Mouse (Mus musculus) CH12F3 (cell line): ENCODE results near the gene Prop1.

Source experiments
- in situ Hi-C: fragments of 300-500 bp; cut with MboI; formaldehyde crosslinking; loops from 2 replicates; pipeline ENCODE4 v1.14.3; 2020; ENCODE audit warnings: low sequenced_read_pairs

The Prop1 gene

DNA sequence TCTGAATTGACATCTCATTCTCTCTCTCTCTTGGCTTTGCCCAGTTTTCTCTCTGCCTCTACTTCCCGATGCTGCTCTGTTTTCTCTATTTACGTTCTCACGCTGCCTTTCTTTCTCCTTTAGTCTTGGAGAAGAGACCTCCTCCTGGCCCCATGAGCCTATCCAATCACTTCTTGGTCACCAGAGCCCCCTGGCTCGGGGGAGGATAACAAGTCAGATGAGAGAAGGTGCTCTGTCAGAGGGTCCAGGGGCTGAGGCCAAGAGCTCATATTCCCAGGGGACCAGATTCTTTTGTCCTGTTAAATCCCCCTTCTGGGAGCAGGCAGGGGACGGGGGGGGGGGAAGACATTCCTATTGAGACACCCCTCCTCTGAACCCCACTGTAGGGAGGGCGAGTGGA lies at the start of gene Prop1:
TSS of gene Prop1 (minus strand) at position 101 of the 400 bp plus-strand sequence.
- in situ Hi-C loops = no loop called here

DNA sequence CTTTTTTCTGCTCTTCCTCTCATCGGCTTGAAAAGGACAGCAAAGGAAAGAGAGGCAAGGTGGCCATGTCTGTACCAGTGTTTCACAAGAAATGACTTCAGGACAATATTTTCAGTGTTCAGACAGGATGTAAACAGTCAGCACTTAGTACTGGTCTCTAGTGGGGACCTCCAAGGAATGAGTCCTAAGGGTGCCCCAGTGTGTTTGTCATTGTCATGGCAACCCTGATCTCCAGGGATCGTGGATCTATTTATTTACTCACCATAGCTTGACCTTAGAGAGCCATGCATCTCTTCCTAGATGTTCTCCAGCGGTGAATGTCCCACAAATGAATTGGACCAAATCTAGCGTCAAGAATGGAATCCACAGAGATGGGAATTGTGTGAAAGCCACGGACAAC lies 49.7 kb upstream of the Prop1 start, which contains the start of gene Olfr51:
TSS of gene Olfr51 (plus strand) at position 301 of the 400 bp plus-strand sequence.
- in situ Hi-C loops = no loop called here

- in situ Hi-C loops = no loop called here
These were observed 28.1 kb upstream of the Prop1 start, which contains the start of gene Olfr1377 for GRCm38 (mm10) chr11:50981667-50982066. Olfr1377 (plus strand) TSS chr11:50981967.

DNA sequence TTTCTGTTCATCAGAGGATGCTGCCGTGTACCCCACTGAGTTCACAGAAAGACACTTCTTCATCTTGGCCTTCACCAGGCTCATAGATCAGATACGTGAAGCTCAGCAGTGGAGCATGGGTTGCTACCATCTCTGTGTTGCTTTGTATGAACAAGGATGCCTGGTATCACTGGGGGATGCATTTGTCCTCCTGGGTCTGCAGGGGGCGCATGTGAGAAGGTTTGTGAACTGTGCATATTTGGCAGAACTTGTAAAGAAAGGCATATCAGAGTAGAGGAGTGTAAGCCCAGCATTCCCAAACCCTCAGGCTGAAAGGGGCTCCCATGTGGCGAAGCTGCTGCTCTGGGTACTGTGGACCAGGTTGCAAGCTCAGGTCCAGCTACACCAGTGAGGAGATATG lies 23.7 kb upstream of the Prop1 start:
- in situ Hi-C loops = no loop called here

GRCm38 (mm10) chr11:50966230-50966629 lies 12.7 kb upstream of the Prop1 start, which contains the start of gene Olfr1378:
Olfr1378 (plus strand) TSS chr11:50966530.
- in situ Hi-C loops = no loop called here

- in situ Hi-C loops = no loop called here
These were observed 11.3 kb upstream of the Prop1 start for GRCm38 (mm10) chr11:50964886-50965285.

DNA sequence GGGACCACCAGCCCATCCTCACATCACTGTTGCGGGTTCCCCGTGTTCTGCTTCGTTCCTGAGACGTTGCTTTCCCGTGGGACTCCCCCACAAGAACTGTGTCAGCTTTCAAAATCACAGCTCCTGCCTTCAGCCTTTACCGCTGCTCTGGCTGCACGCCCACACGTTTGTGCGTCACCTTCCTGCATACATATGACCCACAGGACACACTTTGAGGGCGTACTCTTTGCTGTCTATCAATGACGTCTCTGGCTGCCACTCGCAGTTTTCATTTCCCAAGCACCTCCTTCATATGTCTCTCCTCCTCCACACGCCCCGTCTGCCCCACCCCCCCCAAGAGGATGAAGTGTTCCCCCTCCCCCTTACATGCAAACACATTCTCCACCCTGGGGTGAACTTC lies 1.3 kb downstream of the Prop1 start:
- in situ Hi-C loops = no loop called here

GRCm38 (mm10) chr11:50943506-50943905 lies 10.1 kb downstream of the Prop1 start, which contains the start of gene 4933414I15Rik:
4933414I15Rik (minus strand) TSS chr11:50943765.
- in situ Hi-C loops = no loop called here

DNA sequence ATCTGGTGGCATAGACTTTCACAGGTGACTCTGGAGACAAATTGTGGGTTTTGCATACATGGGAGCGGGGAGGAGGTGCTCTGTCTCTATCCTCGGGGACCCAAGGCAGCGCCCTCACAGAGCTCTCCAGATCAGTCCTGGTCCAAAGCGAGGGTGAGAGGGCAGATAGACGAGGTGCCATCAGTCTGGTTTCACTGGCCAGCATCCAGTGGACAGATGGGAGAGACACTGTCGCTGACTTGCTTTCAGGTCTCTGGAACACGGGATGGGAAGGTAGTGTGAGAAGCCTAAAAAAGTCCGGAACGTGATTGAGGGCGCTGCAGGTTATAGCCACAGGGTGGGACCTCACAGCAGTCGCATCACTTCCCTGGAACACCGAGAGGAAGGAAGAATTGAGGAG lies 11.2 kb downstream of the Prop1 start:
- in situ Hi-C loops = no loop called here

DNA sequence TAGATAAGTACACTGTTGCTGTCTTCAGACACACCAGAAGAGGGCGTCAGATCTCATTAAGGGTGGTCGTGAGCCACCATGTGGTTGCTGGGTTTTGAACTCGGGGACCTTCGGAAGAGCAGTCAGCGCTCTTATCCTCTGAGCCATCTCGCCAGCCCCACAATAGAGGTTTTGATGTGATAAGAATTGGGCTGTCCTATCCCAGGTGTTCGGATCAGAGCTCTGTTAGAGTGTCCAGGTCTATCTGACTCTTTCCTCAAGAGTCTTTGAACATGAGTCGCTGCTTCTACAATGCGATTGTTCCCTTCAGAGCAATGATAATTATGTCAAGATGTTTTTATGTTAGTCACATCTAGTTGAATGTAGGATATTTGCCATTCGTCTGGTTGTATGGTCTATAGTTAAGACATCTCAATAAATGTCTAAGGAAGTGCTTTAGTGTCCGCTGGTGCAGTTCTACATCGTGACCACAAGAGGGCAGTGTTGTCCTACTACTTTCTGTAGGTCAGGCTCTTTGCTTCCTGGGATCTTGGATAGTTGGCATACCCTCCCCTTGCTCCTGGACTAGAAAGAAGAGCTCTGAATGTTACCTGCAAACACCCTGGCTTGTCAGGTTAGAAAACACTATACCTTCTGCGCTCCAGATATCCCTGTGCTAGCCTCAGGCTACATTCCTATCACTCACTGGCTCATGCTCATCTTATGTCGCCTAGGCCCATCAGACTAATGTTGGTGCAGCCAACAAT lies 13.8 kb downstream of the Prop1 start:
- in situ Hi-C loops = no loop called here

GRCm38 (mm10) chr11:50938435-50938834 lies 15.1 kb downstream of the Prop1 start:
- in situ Hi-C loops = no loop called here

GRCm38 (mm10) chr11:50932040-50932439 lies 21.5 kb downstream of the Prop1 start:
- in situ Hi-C loops = no loop called here

DNA sequence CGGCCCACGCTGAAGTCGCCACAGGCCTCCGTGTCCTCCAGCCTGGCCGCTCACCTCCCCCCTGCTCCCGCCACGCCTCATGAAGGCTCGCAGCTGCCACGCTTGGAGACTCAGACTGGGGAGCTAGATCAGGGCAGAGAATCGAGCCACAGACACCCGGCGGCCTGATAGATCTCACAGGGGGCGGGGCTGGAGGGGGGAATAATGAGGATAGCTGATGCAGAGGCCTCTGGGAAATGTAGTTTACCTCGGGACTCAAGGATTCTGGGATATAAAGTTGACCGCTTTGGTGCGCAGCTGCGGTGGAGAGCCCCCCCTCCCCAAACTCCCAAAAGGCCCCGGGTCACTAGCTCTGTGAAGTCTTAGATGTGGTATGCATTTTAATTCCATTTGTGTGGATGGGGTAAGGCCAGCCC lies 22.1 kb downstream of the Prop1 start, which contains the start of gene Zfp354b:
TSS of gene Zfp354b (minus strand) at position 183 of the 416 bp plus-strand sequence.
- in situ Hi-C loops = no loop called here

DNA sequence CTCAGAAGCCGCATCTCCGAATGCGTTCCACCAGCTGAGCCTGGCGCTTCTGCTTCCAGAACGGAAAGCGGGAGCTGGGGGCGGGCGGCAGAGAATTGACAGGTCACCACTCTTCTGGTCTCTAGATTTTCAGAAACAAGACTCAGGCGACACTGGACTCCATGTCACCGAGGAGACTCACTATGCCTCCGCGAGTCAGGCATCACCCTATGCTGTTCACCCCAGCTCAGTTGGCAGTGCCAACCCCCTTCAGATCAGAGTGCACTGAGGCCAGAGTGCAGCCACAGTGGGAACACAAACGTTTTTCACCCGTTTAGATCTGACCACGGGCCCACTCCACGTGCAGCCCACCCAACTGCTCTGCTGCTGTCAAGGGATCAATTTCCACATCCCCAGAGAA lies 22.5 kb downstream of the Prop1 start:
- in situ Hi-C loops = no loop called here

GRCm38 (mm10) chr11:50930469-50931014 lies 23.0 kb downstream of the Prop1 start:
- in situ Hi-C loops = no loop called here

DNA sequence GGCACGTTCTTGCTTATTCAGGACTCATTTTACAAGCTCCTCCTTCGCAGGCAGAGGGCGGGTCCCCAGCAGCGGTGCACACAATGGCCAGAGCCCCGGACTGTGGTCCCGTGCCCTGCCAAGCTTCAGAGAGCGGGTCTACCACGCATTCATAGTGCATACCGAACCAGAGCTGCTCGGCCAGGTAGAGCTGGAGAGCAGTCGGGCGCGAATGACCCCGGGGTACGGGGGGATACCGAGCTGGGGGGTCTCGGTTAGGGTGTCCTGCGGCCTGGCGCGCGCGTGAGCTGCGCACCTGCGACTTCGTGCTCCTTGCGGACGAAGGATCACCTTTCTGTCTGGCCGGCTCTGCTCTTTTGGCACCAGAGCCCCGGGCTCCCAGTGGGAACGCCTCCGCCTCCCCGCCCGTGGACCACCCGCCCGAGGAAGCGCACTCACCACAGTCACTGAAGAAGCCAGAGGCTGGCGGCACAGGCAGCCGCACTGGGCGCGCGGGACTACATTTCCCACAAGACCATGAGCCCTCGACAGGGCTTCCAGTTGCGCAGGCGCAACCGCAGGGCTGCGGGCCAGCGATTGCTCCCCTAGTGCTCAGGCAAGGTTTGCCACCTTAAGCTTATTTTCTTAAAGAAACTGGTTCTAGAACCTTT lies 37.8 kb downstream of the Prop1 start, which contains the start of gene Zfp2:
TSS of gene Zfp2 (minus strand) at position 495 of the 650 bp plus-strand sequence.
- in situ Hi-C loops = no loop called here

DNA sequence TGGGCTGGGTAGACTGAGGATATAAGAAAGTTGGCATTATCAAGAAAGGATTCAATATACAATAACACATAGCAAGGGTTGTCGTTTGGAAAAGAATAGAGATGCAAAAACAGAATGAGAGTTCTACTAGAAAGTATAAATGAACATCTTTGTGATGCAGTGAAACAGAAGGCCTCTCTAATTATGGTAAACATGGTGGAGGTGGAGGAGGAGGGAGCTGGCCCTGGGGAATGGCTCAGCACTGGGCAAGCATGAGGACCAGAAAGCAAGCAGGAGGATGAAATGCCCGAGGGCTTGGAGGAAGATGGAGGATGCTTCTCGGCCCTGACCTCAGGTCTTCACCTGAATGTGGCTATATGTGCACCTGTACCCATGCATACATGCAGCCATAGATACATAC lies 39.1 kb downstream of the Prop1 start:
- in situ Hi-C loops = no loop called here

GRCm38 (mm10) chr11:50913301-50913700 lies 40.3 kb downstream of the Prop1 start:
- in situ Hi-C loops = no loop called here

- in situ Hi-C loops = no loop called here
These were observed 45.4 kb downstream of the Prop1 start for GRCm38 (mm10) chr11:50908136-50908535.
